Mouse (Mus musculus): ENCODE data around the gene Cbx8. TPM values are rescaled to one million over a fixed set of nuclear protein-coding genes. Genes with fewer than 3 reads are reported as not detected.

Gene Cbx8
- total RNA-seq, 2 experiments from 2014 or later: 2.3 to 4.7 TPM

- DNase-seq: no peak
These were observed 6.1 kb downstream of the Cbx8 start for GRCm38 (mm10) chr11:119034635-119035034.

GRCm38 (mm10) chr11:119033874-119034558 is 6.8 kb downstream of the Cbx8 start:
- DNase-seq: peak; percentile 91

- DNase-seq: peak; percentile 39
These were observed 14.6 kb downstream of the Cbx8 start for GRCm38 (mm10) chr11:119026203-119026602.

GRCm38 (mm10) chr11:119024260-119024659 is 16.5 kb downstream of the Cbx8 start:
- no peak for DNase-seq

- DNase-seq: no peak
These were observed 17.2 kb downstream of the Cbx8 start for GRCm38 (mm10) chr11:119023616-119023980.

DNA sequence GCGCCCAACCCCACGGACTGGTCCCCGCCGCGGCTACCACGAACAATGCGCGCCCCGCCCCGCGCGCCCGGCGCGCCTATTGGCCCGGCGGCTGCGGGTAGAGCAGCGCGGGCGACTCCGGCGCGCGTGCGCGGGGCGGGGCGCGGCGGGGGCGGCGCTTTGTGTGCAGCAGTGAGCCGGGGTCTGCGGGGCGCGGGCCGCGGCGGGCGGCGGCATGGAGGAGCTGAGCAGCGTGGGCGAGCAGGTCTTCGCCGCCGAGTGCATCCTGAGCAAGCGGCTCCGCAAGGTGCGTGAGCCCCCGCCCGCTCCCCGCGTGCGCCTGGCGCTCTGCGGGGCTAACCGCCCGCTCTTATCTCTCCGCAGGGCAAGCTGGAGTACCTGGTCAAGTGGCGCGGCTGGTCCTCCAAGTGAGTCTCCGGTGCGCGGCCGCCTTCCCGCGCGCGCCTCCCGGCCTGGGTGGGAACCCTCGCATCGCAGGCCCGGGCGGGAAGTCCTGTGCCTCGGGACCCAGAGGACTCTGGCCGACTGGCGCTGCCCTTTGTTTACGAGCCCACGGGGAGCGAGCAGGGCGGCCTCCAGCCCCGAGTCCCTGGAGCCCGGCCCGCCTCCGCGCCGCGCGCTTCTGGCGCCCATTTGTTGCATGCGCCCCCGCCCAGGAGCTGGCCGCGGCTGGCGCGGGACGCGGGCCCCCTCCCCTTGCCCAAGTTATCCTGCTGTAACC is 17.7 kb downstream of the Cbx8 start, which contains the start of gene Cbx2:
Gene Cbx2 (plus strand): TSS at position 68 of the 721 bp plus-strand sequence.
- peak; percentile 86 for DNase-seq

- DNase-seq: no peak
These were observed 18.5 kb downstream of the Cbx8 start for GRCm38 (mm10) chr11:119022068-119022894.

DNA sequence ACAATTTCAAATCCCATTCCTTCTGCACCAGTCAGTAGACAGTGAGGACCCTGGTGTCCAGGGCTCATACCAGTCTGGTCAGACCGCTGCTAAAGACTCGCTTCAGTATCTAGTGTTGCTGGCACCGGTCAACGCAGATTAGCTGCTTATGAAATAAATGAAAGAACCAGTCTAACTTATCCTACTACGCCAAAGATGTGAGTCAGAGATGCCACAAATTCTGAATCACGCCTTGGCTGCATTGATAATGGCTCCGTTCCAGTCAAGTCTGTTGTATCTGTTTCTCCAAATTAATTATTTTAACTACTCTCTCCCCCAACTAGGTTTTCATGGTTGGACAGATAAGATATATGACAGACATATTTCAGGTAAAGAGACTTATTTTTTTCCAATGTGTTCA is 19.6 kb downstream of the Cbx8 start:
- no peak for DNase-seq

DNA sequence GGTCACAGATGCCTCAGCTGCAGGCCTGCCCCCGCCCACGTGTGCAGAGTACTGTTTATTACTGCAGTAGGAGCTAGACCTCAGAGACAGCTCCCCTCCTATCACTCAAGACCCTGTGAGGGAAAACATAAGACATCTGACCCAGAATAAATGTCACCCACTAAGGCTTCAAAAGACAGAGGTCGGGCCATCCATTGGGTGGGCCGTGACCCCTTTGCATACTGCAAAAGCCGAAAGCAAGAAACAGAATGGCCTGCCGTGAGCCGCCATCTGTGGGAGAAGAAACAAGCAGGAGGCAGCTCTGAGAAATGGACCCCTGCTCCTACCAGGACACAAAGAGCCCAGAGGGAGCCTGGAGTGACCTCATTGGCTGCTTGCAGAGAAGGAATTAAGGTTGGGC is 23.3 kb downstream of the Cbx8 start:
- DNase-seq: no peak

DNA sequence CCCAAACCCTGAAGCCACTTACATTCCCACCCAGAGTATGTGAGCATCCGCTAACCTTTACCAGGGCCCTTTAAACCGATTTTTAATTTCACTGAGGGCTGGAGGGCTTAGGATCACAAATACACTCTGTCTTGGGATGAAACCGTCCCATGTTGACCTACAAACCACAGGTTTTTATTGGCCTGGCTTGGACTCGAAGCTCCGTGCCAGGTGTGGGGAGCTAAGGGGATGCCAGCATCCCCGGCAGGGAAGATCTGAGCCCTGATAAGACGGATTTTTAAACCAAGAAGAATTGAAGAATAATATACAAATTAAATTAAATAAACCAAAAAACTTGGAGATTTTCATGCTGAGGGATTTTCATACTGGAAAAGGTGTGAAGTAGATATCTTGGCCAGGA is 26.3 kb downstream of the Cbx8 start:
- no peak for DNase-seq

- DNase-seq: no peak
These were observed 33.0 kb downstream of the Cbx8 start for GRCm38 (mm10) chr11:119007461-119008456.

DNA sequence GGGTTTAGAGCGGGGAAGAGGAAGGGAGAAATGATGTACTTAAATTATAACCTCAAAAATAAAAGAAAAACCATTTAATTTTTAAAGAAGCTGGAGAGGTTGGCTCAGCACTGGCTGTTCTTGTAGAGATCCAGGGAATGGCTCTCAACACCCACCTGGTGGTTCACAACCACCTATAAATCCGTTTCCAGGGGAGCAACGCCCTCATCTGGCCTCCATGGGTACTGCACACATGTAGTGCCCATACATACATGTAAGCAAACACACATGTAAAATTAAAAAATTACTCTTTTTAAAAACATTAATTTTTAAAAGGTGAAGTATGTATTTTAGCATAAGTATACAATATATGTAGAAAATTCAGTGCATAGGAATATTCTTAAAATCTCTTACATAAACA is 34.3 kb downstream of the Cbx8 start:
- DNase-seq: no peak

- no peak for DNase-seq
These were observed 35.1 kb downstream of the Cbx8 start for GRCm38 (mm10) chr11:119005547-119006275.

DNA sequence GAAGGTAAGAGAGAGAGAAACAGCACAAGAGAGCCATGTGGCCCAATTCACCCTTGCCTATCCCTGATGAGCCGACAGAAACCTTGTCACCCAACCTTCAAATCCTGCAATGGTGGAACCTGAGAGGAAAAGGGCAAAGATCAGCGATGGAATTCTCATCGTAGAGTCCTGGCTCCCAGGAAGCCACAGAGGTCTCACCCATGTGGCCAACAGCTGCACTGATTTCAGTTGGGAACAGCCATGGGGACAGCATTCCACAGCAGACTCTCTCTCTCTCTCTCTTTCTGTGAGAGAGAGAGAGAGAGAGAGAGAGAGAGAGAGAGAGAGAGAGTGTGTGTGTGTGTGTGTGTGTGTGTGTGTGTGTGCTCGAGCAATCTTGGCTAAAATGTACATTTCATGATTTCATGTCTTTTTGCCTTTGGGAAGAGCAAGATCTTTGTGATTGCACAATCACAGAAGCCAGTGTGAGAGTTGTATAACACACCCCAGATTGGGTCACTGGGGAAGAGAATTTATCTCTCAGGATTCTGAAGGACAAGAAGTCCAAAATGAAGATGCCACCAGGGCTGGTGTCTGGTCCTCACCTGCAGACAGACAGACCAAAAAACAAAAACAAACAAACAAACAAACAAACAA is 39.2 kb downstream of the Cbx8 start:
- DNase-seq: no peak

- no peak for DNase-seq
These were observed 39.9 kb downstream of the Cbx8 start for GRCm38 (mm10) chr11:119000877-119001276.

- no peak for DNase-seq
These were observed 41.4 kb downstream of the Cbx8 start for GRCm38 (mm10) chr11:118999361-118999804.

- peak; percentile 82 for DNase-seq
These were observed 42.1 kb downstream of the Cbx8 start for GRCm38 (mm10) chr11:118998540-118999265.

- no peak for DNase-seq
These were observed 43.6 kb downstream of the Cbx8 start for GRCm38 (mm10) chr11:118997182-118997581.

GRCm38 (mm10) chr11:118995448-118995847 is 45.3 kb downstream of the Cbx8 start:
- no peak for DNase-seq

DNA sequence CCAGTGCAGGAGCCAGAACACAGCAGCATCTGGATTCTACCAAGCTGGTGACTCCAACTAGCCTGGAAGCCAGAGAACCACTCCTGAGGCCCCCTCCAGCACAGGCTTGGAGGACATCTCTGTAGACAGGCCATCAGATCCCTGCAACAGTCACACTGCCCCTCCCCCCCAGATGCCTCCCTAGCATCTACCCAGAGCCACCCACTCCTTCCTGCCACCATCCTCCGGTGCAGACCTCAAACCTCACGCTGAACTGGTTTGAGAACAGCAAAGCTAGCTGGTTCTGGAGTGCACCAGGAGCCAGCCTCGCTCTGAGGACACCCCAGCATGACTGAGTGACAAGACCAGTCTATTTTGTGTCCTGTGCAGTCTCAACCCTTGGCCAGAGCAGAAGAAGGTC is 48.0 kb downstream of the Cbx8 start:
- DNase-seq: no peak

All from gastrocnemius, postnatal 10 days (tissue).